Mouse (Mus musculus): ENCODE results near the gene Srd5a2.

Srd5a2 gene

DNA sequence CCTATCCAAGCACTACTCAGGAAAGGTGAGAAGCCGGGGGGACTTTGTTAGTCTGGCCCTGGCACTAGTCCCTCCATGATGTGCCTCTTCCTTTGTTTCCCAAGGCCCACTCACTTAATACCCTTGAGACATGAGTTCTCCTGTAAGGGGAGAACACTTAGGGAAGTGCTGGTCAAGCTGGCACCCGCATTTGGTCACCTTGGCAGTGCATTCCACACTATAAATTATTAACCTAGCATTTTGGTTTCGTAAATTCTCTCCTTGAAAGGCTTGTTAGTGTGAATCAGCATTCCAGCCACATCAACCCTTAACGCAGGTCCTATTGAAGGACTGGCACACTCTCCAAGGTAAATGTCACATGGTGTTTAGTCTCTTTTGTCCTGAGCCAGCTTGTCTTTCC is 61.8 kb downstream of the Srd5a2 start:
- DNase-seq (ENCODE audit: low spot score in 2 of 2): no peak

DNA sequence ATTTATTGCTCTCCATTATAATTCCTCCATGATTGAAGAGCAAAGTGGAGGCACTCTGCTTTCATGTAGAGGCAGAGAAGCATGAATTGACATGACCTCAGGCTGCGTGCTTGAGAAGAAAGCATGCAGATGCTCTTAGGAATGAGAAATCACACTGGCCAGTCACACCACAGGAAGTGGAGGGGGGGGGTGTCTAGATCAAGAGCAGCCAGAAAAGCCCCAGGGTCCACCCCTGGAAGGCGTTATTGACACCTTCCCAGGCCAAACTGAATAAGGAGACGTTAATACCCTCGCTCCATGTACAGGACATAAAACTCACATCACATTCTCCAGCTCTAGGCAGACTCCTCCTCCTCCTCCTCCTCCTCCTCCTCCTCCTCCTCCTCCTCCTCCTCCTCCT is 63.2 kb downstream of the Srd5a2 start:
- no peak for DNase-seq (ENCODE audit: low spot score in 2 of 2)

DNA sequence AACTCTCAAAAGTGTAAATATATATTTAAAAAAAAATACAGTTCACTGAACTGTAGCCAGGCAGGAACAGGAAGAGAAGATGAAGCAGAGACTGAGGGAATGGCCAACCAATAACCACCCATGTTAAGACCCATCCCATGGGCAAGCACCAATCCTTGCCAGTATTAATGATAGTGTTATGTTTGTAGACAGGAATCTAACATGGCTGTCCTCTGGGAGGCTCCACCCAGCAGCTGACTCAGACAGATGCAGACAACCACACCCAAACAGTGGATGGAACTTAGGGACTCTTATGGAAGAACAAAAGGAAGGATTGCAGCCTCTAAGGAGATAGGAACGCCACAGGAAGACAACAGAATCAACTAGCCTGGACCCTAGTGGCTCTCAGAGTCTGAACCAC is 64.8 kb downstream of the Srd5a2 start:
- no peak for DNase-seq (ENCODE audit: low spot score in 2 of 2)

DNA sequence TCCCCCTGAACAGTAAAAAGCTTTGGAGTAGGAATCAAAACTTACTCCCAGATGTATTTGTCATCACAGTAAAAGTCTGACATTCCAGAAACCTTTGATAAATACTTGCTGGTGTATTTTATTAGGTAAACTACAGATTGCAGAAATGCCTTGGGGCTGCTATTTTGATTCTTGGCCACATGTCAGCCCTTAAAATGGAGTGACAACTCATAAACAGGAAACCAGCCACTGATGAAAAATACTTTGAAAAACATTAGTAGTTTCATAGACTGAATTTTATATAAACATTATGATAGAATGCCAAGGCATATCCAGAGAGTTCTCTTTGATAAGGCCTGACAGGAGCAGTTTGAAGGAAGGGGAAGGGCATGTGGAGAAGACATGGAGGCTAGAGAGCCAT is 71.7 kb downstream of the Srd5a2 start:
- no peak for DNase-seq (ENCODE audit: low spot score in 2 of 2)

DNA sequence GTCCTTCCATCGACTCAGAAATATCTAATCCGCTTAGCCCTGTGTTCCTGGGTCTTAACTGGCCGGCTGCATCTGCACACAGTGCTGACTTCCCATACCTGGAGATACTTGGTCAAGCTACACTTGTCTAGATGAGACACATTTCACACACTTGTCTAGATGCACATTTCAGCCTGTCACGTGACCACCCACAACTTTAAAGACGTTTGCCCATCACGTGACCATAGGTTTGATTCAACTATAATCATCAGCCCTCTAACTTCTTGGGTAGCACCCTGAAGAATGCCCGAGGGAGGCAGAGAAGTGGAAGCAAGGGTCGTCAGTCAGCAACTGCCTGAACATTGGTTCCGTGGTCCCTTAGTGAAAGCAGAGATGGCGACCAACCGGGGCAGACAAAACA is 75.1 kb downstream of the Srd5a2 start:
- DNase-seq (ENCODE audit: low spot score in 2 of 2): no peak

DNA sequence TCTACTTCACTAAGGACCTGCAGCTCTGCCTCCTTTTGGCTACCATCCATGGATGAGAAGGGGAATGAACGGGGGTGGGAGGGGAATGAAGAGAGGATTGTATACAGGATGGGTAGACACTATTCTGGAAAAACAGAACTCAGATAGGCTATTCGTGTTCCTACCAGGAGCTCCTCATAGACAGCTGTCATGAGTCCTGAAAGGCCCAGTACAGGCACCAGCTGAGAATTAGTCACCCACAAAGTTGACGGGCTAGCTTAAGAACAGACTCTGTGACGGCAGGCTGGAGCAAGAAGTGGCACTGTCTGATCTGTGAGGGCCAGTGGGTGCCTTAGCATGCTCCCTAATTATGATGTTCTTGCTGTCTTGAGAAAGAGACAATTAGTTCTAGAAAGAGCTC is 76.4 kb downstream of the Srd5a2 start:
- DNase-seq (ENCODE audit: low spot score in 2 of 2): no peak

DNA sequence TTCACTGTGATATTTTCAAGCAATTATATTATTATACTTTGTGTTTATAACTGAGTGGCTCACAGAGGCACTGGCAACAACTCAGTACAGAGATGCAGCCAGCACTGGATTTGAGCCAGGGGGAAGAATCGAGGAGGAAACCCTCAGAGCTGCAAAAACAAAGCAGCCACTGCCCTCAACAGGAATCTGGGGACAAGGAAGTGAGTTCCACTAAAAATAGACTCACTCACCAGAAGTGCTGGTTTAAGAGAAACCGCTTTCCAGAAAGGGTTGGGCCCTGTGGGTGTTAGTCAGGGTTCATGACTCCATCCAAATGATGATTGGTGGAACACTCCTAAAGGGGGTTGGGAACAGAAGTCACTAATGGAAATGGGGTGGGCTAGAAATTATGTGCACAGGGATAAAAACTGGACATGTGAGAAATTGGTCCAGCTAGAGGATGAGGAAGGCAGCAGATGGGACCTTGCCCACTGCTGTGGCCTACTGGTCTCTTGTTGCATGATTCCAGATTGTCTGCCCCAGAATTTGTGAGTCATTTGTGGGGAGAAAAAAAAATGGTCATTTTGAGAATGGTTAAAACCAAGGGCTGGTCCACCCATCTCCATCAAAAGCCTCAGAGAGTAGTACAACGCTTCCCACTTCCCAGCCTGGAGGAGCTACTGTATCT is 77.2 kb downstream of the Srd5a2 start:
- DNase-seq (ENCODE audit: low spot score in 2 of 2): no peak

Measured in cerebellum, postnatal 4 days (tissue).